Mouse (Mus musculus) heart, postnatal 36 days (tissue): ENCODE measurements around the gene Tspan9. TPM values are rescaled to one million over a fixed set of nuclear protein-coding genes. Genes with fewer than 3 reads are reported as not detected.

Experiments
- DNase-seq, 2 experiments: peaks; one replicate each; pipeline ENCODE4 v3.0.0; 2021 to 2022
- intact Hi-C: fragments of 180-260 bp; cut with DNase I; formaldehyde crosslinking; loops from one replicate; pipeline ENCODE4 v1.15.1; 2025
- total RNA-seq, 2 experiments: library from RNA; stranded (reverse); gene quantifications; 2 replicates each; pipeline ENCODE4 v1.2.3; 2021

The Tspan9 gene
- total RNA-seq, 2 experiments from 2014 or later, result 80.9 to 113 TPM

GRCm38 (mm10) chr6:128134196-128134924 is 9.0 kb downstream of the Tspan9 start:
- DNase-seq, result no peak
- intact Hi-C loops, result no loop called here

- intact Hi-C loops, result no loop called here
- DNase-seq, result peak; percentile 56 to 66
Measured at GRCm38 (mm10) chr6:128133679-128134191, 9.7 kb downstream of the Tspan9 start.

GRCm38 (mm10) chr6:128132581-128132980 is 10.8 kb downstream of the Tspan9 start:
- no peak for DNase-seq
- intact Hi-C loops, result no loop called here

- intact Hi-C loops, result no loop called here
- DNase-seq, result no peak
Measured at GRCm38 (mm10) chr6:128131390-128131789, 12.0 kb downstream of the Tspan9 start.

- intact Hi-C loops, result no loop called here
Measured at GRCm38 (mm10) chr6:128130686-128131085, 12.7 kb downstream of the Tspan9 start.

GRCm38 (mm10) chr6:128129382-128129781 is 14.0 kb downstream of the Tspan9 start:
- intact Hi-C loops, result no loop called here
- peak in 1 of 2 experiments; percentile 1 for DNase-seq

More at GRCm38 (mm10) chr6:128130686-128131085, 12.7 kb downstream of the Tspan9 start:
- no peak for DNase-seq

- intact Hi-C loops, result no loop called here
- peak in 1 of 2 experiments; percentile 3 for DNase-seq
Measured at GRCm38 (mm10) chr6:128127312-128127711, 16.1 kb downstream of the Tspan9 start.

- intact Hi-C loops, result no loop called here
- peak in 1 of 2 experiments; percentile 1 for DNase-seq
Measured at GRCm38 (mm10) chr6:128126876-128127275, 16.5 kb downstream of the Tspan9 start.

GRCm38 (mm10) chr6:128125464-128125863 is 17.9 kb downstream of the Tspan9 start:
- intact Hi-C loops, result no loop called here
- DNase-seq, result no peak

GRCm38 (mm10) chr6:128124222-128124971 is 19.0 kb downstream of the Tspan9 start:
- DNase-seq, result peak; percentile 59 to 60

GRCm38 (mm10) chr6:128122127-128122526 is 21.3 kb downstream of the Tspan9 start:
- intact Hi-C loops, result no loop called here
- DNase-seq, result no peak

More at GRCm38 (mm10) chr6:128124222-128124971, 19.0 kb downstream of the Tspan9 start:
- intact Hi-C loops, result no loop called here

GRCm38 (mm10) chr6:128121691-128122090 is 21.7 kb downstream of the Tspan9 start:
- intact Hi-C loops, result no loop called here
- DNase-seq, result peak; percentile 67 to 68

- intact Hi-C loops, result no loop called here
- no peak for DNase-seq
Measured at GRCm38 (mm10) chr6:128120806-128121205, 22.6 kb downstream of the Tspan9 start.

- intact Hi-C loops, result no loop called here
- no peak for DNase-seq
Measured at GRCm38 (mm10) chr6:128118670-128119230, 24.6 kb downstream of the Tspan9 start.

- intact Hi-C loops, result no loop called here
- no peak for DNase-seq
Measured at GRCm38 (mm10) chr6:128116836-128117542, 26.4 kb downstream of the Tspan9 start.

- intact Hi-C loops, result no loop called here
- no peak for DNase-seq
Measured at GRCm38 (mm10) chr6:128116344-128116743, 27.1 kb downstream of the Tspan9 start.

GRCm38 (mm10) chr6:128115121-128115520 is 28.3 kb downstream of the Tspan9 start:
- DNase-seq, result no peak
- intact Hi-C loops, result no loop called here

- DNase-seq, result no peak
- intact Hi-C loops, result no loop called here
Measured at GRCm38 (mm10) chr6:128112605-128113004, 30.8 kb downstream of the Tspan9 start.

GRCm38 (mm10) chr6:128111784-128112183 is 31.6 kb downstream of the Tspan9 start:
- intact Hi-C loops, result no loop called here
- no peak for DNase-seq

- intact Hi-C loops, result no loop called here
- DNase-seq, result no peak
Measured at GRCm38 (mm10) chr6:128108324-128109035, 34.9 kb downstream of the Tspan9 start.
